Mouse (Mus musculus) lung, embryonic 16.5 days (tissue): ENCODE measurements around the gene Nrxn3. TPM values are rescaled to one million over a fixed set of nuclear protein-coding genes. Genes with fewer than 3 reads are reported as not detected.

ENCODE experiments used
- ATAC-seq: fragments of 200-750 bp; cut with Nextera tagmentation; 2 replicates; pipeline ENCODE4 v1.8.0; 2017; ENCODE audit warnings: low read depth, mild to moderate bottlenecking, moderate library complexity
- H3K27ac ChIP-seq: fragments of 300-500 bp; sonication (generic); 2 replicates; pipeline ENCODE4 v1.5.1; 2014; ENCODE audit warnings: mild to moderate bottlenecking, control low read depth, low read length
- H3K27me3 ChIP-seq: fragments of 300-500 bp; sonication (generic); 2 replicates; pipeline ENCODE4 v1.6.1; 2014; ENCODE audit warnings: low read depth, low read length, mixed read lengths; ENCODE audit not compliant: control insufficient read depth, insufficient read depth
- H3K36me3 ChIP-seq: fragments of 300-500 bp; sonication (generic); 2 replicates; pipeline ENCODE4 v1.6.1; 2014; ENCODE audit warnings: low read length; ENCODE audit not compliant: control insufficient read depth, insufficient read depth
- H3K4me1 ChIP-seq: fragments of 300-500 bp; sonication (generic); replicated peaks from 2 replicates; pipeline ENCODE4 v1.6.1; 2014; ENCODE audit warnings: low read length, mixed read lengths; ENCODE audit not compliant: control insufficient read depth, insufficient read depth
- H3K4me2 ChIP-seq: fragments of 300-500 bp; sonication (generic); 2 replicates; pipeline ENCODE4 v1.6.1; 2014; ENCODE audit warnings: low read depth, low read length, control low read depth
- H3K4me3 ChIP-seq: fragments of 300-500 bp; sonication (generic); 2 replicates; pipeline ENCODE4 v1.5.1; 2014; ENCODE audit warnings: mild to moderate bottlenecking, low read length, control low read depth
- H3K9ac ChIP-seq: fragments of 300-500 bp; sonication (generic); 2 replicates; pipeline ENCODE4 v1.6.1; 2014; ENCODE audit warnings: low read length, control low read depth
- H3K9me3 ChIP-seq: fragments of 300-500 bp; sonication (generic); 2 replicates; pipeline ENCODE4 v1.6.1; 2016; ENCODE audit warnings: low read length; ENCODE audit not compliant: control insufficient read depth
- WGBS: fragments of 180-500 bp; shearing (Covaris S2); extraction: QIAGEN DNeasy Blood & Tissue Kit; methylation state at CpG from one replicate; pipeline ENCODE4 v1.1.7; 2014; 5-methylcytosine and 5-hydroxymethylcytosine counted together
- polyA plus RNA-seq: library from polyadenylated mRNA; unstranded; fragments of >200 nt; fragmentation: Nextera tagmentation; extraction: Ambion mirVana; gene quantifications from 2 replicates; pipeline ENCODE4 v1.2.1, GENCODE M21; 2015

The Nrxn3 gene
- polyA plus RNA-seq, 1 experiment from 2014 or later, result 3.1 TPM

DNA sequence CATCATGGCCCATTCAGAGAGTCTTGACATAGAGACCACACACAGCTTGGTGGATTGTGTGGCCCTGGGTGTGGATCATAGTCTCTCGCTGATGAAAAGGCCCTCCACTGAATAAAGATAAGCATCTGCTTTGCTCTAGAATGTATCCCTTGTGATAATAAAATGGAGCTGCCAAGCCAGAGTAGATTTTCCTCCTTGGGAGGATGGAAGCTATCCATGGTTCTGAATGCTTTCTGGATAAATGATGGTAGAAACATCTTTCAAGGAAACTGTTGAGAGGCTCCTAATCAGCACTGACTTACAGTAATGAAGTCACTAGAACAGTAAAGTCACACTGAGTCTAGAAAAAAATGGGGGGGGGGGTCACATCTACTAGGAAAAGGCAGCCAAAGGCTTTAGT lies 989.1 kb downstream of the Nrxn3 start:
- Histone ChIP-seq H3K36me3 (no peaks in the 10 kb centered on the region), H3K9ac (no peak overlapping the region), H3K27me3 (no peaks in the 10 kb centered on the region), H3K27ac (no peak overlapping the region), H3K4me2 (no peak overlapping the region), H3K9me3 (no peaks in the 10 kb centered on the region), H3K4me1 (no peaks in the 10 kb centered on the region), H3K4me3 (no peak overlapping the region)
- no peak for ATAC-seq
- 77% methylated on average over 1 of the region's 1 CpGs for WGBS

DNA sequence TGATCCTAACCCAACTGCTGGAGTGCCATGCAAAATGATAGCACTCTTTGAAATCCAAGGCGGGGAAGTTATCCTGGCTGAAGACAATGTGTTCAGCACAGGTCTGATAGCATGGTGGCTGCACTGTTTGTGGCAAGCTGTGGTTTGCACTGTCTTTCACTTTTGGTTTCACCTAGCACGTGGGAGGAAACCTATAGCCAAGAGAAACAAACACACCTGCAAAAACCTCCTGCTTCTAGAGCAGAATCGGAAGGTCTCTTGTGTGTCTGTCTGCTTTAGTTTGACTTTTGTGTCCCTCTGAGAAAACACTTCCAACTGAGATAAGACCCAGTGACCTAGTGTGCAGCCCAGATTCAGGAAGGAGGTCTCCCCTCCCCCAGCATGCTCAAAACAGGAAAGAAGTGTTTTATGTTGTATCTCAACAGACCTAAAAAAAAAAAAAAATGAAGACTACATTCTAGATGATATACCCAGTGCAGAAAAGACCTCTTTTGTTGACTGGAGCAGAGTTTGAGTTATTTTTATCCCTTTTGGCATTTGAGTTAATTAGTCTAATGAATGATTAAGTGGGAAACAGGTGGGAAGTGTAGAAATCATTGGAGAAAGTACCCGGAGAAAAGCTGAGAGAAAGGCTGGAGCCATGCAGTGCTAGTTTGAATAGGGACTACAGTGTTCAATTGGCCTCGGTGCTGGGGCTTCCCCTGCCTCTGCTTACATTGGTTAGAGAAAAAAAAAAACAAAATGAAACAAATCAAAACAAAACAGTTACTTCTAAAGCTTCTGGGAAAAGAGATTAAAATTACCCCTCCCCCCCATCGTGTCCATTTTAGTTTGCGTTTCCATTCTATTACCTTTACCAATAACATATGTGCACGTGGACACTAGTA lies 996.8 kb downstream of the Nrxn3 start:
- H3K27ac ChIP-seq, result no peak overlapping the region
- no peaks in the 10 kb centered on the region for H3K9me3 ChIP-seq
- no peaks in the 10 kb centered on the region for H3K36me3 ChIP-seq
- no peak overlapping the region for H3K9ac ChIP-seq
- WGBS, result 33% methylated on average over 8 of the region's 8 CpGs
- no peak overlapping the region for H3K4me3 ChIP-seq
- no peak for ATAC-seq
- no peaks in the 10 kb centered on the region for H3K27me3 ChIP-seq
- H3K4me2 ChIP-seq, result no peak overlapping the region
- no peaks in the 10 kb centered on the region for H3K4me1 ChIP-seq

DNA sequence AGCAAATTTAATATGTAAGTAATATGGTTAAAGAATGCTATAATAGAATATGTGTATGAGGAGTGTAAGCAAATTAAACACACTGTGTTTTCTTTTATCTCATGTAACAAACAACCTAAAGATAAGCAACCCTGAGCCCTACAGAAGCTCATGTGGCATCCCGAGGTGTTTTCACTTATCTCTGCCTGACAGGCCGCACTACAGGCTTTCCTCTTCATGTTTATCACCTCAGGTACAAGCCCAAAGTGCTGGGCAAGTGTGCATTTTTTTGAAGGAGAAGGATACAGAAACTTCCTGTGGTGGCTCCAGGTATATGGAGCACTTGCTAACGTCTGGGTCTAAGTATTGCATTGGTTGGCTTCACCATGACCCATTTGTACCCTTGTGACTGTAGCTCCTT lies 998.3 kb downstream of the Nrxn3 start:
- Histone ChIP-seq H3K4me1 (no peaks in the 10 kb centered on the region), H3K27ac (no peak overlapping the region), H3K27me3 (no peaks in the 10 kb centered on the region), H3K4me2 (no peak overlapping the region), H3K4me3 (no peak overlapping the region), H3K9me3 (no peaks in the 10 kb centered on the region), H3K9ac (no peak overlapping the region), H3K36me3 (no peaks in the 10 kb centered on the region)
- no peak for ATAC-seq
- WGBS, result 35% methylated on average over 3 of the region's 3 CpGs

DNA sequence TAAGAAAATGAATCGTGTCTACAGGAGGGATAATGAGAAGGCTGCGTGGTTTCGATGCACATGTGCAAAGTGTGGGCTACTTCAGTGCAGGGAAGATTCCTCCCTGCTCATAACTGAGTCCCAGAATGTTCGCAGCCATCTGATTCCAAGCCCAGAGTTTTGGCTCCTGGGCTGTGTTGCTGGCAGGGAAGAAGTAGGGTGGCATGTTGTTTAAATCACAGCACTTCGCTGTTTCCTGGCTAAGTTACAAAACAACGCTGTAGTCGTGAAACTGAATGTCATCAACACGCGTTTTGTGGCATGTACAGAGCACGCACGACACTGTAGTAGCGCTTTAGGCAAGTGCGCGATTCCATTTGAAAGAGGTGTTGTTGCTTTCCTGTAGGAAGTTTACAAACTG lies 999.8 kb downstream of the Nrxn3 start:
- ATAC-seq, result no peak
- Histone ChIP-seq H3K9me3 (no peaks in the 10 kb centered on the region), H3K27ac (no peak overlapping the region), H3K4me1 (no peaks in the 10 kb centered on the region), H3K36me3 (no peaks in the 10 kb centered on the region), H3K27me3 (no peaks in the 10 kb centered on the region), H3K4me3 (no peak overlapping the region), H3K4me2 (no peak overlapping the region), H3K9ac (no peak overlapping the region)
- 80% methylated on average over 14 of the region's 14 CpGs for WGBS

DNA sequence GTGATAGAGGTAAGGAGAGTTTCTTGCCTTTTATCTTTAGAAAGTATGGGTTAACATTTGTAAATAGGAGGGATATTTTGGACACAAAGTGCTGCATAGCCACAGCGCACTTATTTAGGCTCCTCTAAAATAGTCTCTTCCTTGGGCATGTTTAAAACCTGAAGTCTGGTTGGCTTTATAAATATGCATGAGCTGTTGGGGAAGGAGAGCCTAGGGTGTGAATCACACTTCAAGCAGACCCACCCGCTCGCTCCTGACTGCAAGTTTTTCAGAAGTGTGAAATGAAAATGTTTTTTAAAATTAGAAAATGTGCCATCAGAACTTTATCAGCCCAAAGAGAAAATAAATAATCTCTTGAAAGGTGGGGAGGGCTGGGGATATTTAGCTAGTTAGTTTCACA lies 1001.4 kb downstream of the Nrxn3 start:
- WGBS, result 52% methylated on average over 3 of the region's 3 CpGs
- Histone ChIP-seq H3K36me3 (no peaks in the 10 kb centered on the region), H3K4me1 (no peaks in the 10 kb centered on the region), H3K9ac (no peak overlapping the region), H3K27me3 (no peaks in the 10 kb centered on the region), H3K4me2 (no peak overlapping the region), H3K9me3 (no peaks in the 10 kb centered on the region), H3K27ac (no peak overlapping the region), H3K4me3 (no peak overlapping the region)
- ATAC-seq, result no peak

DNA sequence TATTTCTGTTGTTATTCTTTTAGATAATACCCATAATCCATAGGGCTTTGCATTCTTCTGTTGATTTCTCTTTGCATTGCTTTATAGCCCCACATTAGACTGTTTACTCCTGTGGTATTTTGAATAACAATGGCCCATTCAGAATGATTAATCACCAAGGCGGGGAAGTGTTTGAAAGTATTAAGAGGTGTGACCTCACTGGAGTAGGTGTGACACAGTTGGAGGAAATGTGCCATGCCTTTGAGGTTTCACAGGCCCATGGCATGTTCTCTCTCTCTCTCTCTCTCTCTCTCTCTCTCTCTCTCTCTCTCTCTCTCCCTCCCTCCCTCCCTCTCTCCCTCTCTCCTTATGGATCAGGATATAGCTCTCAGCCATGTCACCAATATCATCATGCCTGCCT lies 1019.6 kb downstream of the Nrxn3 start:
- ATAC-seq, result no peak
- Histone ChIP-seq H3K4me1 (no peaks in the 10 kb centered on the region), H3K9me3 (no peaks in the 10 kb centered on the region), H3K27me3 (no peaks in the 10 kb centered on the region), H3K9ac (no peak overlapping the region), H3K4me3 (no peak overlapping the region), H3K36me3 (no peaks in the 10 kb centered on the region), H3K4me2 (no peak overlapping the region), H3K27ac (no peak overlapping the region)
- 47% methylated on average over 1 of the region's 1 CpGs for WGBS

DNA sequence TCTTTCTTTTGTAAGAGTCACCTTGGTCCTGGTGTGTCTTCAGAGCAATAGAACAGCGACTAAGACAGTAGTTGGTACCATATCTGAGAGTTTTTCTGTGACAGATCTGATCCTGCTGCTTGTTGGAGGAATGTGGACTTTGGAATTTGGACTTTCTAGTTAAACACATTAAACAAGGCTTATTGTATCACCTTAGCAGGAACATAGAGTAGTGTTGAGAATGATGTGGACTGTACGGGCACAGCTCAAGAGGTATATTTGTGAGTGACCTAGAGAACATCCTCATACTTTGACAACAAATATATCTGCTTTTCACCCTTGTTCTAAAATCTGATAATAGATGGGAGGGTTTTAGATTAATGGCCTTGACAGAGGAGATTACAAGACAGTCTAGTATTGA lies 1020.1 kb downstream of the Nrxn3 start:
- no peak overlapping the region for H3K9ac ChIP-seq
- WGBS, result 80% methylated on average over 2 of the region's 2 CpGs
- no peaks in the 10 kb centered on the region for H3K9me3 ChIP-seq
- no peak overlapping the region for H3K27ac ChIP-seq
- no peaks in the 10 kb centered on the region for H3K36me3 ChIP-seq
- H3K4me2 ChIP-seq, result no peak overlapping the region
- H3K27me3 ChIP-seq, result no peaks in the 10 kb centered on the region
- H3K4me3 ChIP-seq, result no peak overlapping the region
- H3K4me1 ChIP-seq, result no peaks in the 10 kb centered on the region
- no peak for ATAC-seq

DNA sequence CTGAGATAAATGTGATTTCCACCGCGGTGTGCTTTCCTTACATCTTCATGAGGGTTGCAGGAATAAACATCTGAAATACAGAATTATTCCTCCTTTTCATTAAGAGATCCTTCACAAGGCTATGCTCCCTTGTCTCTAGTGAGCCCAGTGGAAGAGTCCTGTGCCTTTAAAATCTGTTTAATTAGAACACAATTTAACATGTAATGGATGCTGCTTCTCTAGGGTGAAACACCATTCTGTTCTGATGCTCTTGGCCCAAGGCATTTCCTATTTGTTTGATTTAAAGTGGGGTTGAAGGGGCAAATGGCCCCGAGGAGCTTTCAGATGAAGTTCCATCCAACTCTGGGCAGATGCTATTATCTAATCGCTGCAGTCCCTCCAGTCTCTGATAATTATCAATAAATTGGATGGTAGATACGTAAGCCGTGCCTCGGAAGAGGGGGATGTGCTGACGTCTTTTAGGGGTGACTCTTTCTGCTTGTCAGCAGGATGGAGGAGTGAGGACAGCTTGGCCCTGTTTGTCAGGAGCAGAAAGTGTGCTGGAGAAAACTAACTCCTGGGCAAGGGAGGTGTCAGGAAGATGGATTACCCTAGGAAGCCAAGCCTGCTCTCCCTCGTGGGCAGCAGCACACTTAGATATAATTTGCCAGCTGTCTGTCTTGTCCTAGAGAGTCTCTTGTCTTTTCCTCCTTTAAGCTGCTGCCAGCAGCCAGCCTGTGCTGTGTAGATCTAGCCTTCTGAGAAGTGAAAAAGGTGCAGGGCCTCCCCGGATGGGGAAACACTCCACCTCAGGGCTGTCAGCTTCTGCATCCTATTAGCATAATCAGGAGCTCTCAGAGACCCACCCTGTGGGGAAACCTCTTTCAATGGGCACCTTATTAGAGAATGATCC lies 1041.8 kb downstream of the Nrxn3 start:
- Histone ChIP-seq H3K4me1 (no peaks in the 10 kb centered on the region), H3K4me3 (no peak overlapping the region), H3K9ac (no peak overlapping the region), H3K27ac (no peak overlapping the region), H3K9me3 (no peaks in the 10 kb centered on the region), H3K36me3 (no peaks in the 10 kb centered on the region), H3K4me2 (no peak overlapping the region), H3K27me3 (no peaks in the 10 kb centered on the region)
- no peak for ATAC-seq
- 30% methylated on average over 10 of the region's 10 CpGs for WGBS

DNA sequence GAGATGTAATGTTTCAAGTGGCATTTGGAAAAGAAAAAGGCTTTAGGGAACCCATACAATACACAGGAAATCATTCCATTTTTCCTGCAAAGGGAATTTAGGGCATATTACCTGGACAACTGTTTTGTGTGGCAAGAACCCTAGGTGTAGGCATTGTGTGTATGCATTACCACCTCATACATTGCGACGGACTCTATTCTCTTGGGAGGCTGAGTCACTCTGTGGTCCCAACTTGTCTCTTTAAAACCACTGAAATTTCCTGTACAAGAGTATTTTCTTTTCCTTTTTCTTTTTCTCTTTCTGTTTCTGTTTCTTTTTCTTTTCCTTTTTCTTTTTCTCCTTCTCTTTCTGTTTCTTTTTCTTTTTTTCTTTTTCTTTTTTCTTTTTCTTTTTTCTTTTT lies 1042.5 kb downstream of the Nrxn3 start:
- no peak for ATAC-seq
- Histone ChIP-seq H3K9me3 (no peaks in the 10 kb centered on the region), H3K4me2 (no peak overlapping the region), H3K27ac (no peak overlapping the region), H3K9ac (no peak overlapping the region), H3K27me3 (no peaks in the 10 kb centered on the region), H3K36me3 (no peaks in the 10 kb centered on the region), H3K4me1 (no peaks in the 10 kb centered on the region), H3K4me3 (no peak overlapping the region)
- WGBS, result 78% methylated on average over 2 of the region's 2 CpGs
